Mouse (Mus musculus): ENCODE measurements around the gene Ugt2a2. TPM values are rescaled to one million over a fixed set of nuclear protein-coding genes. Genes with fewer than 3 reads are reported as not detected.
"Not testable (repeated sequence)": the region's sequence is repeated elsewhere in the genome, so short reads cannot be mapped to it uniquely, and the experiment has no call there.

Gene Ugt2a2
- polyA plus RNA-seq, 1 experiment from 2014 or later: not detected

GRCm38 (mm10) chr5:87457701-87458100, 24.4 kb downstream of the Ugt2a2 start:
- no peak overlapping the region for H3K4me2 ChIP-seq (replicated peaks; ENCODE audit: low read depth, low read length)
- H3K9me3 ChIP-seq (ENCODE audit: control insufficient read depth, low read length): no peaks in the 10 kb centered on the region
- no peaks in the 10 kb centered on the region for H3K36me3 ChIP-seq (ENCODE audit: control insufficient read depth, insufficient read depth, low read length)
- no peaks in the 10 kb centered on the region for H3K27me3 ChIP-seq (ENCODE audit: control insufficient read depth, insufficient read depth, low read length)
- H3K27ac ChIP-seq (ENCODE audit: low read depth, low read length): no peak overlapping the region
- DNase-seq (ENCODE audit: low spot score) (no peak), ATAC-seq (ENCODE audit: low FRiP score) (no peak)
- H3K4me1 ChIP-seq (replicated peaks; ENCODE audit: control insufficient read depth, insufficient read depth, low read length): no peaks in the 10 kb centered on the region
- no peak overlapping the region for H3K9ac ChIP-seq (ENCODE audit: low read depth, low read length)
- no peak overlapping the region for H3K4me3 ChIP-seq (ENCODE audit: low read depth, low read length)

DNA sequence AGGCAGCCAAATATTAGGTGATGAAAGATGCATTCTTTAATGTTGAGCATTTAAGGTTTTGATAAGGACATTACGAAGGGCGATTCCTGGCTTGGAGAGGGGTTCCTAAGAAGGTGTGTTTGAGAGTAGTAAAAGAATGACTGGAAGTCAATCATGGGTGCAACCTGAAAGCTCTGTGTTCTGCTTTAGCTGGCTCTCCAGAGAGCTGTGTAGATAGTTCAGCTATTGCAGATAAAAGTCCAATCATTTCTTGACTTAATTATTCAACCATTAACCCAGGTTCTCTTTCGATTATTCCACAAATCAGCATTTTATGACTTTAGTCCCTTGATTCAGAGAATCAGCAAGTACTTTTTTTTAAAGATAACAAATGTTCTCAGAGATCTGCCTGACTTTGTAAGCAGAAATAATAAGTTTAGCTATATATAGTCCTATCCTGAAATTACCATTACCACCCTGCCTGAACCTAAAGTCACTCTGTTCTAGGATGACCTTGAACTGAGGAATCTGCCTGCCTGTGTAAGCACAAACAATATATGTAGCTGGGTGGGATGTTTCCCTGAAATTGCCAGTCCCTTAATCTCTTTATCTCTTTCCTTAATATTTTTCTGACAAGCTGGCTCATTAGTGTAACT, 25.7 kb downstream of the Ugt2a2 start:
- no peak overlapping the region for H3K4me2 ChIP-seq (replicated peaks; ENCODE audit: low read depth, low read length)
- ATAC-seq (ENCODE audit: low FRiP score) (no peak), DNase-seq (ENCODE audit: low spot score) (no peak)
- no peak overlapping the region for H3K4me3 ChIP-seq (ENCODE audit: low read depth, low read length)
- no peak overlapping the region for H3K27ac ChIP-seq (ENCODE audit: low read depth, low read length)
- H3K27me3 ChIP-seq (ENCODE audit: control insufficient read depth, insufficient read depth, low read length): no peaks in the 10 kb centered on the region
- H3K9ac ChIP-seq (ENCODE audit: low read depth, low read length): no peak overlapping the region
- H3K4me1 ChIP-seq (replicated peaks; ENCODE audit: control insufficient read depth, insufficient read depth, low read length): no peaks in the 10 kb centered on the region
- WGBS: 92% methylated on average over 3 of the region's 3 CpGs
- H3K9me3 ChIP-seq (ENCODE audit: control insufficient read depth, low read length): no peaks in the 10 kb centered on the region
- H3K36me3 ChIP-seq (ENCODE audit: control insufficient read depth, insufficient read depth, low read length): no peaks in the 10 kb centered on the region

- no peak overlapping the region for H3K27ac ChIP-seq (ENCODE audit: low read depth, low read length)
- H3K27me3 ChIP-seq (ENCODE audit: control insufficient read depth, insufficient read depth, low read length): no peaks in the 10 kb centered on the region
- H3K36me3 ChIP-seq (ENCODE audit: control insufficient read depth, insufficient read depth, low read length): no peaks in the 10 kb centered on the region
- no peak overlapping the region for H3K4me3 ChIP-seq (ENCODE audit: low read depth, low read length)
- no peaks in the 10 kb centered on the region for H3K9me3 ChIP-seq (ENCODE audit: control insufficient read depth, low read length)
- DNase-seq (ENCODE audit: low spot score) (no peak), ATAC-seq (ENCODE audit: low FRiP score) (no peak)
- H3K4me1 ChIP-seq (replicated peaks; ENCODE audit: control insufficient read depth, insufficient read depth, low read length): no peaks in the 10 kb centered on the region
- no peak overlapping the region for H3K9ac ChIP-seq (ENCODE audit: low read depth, low read length)
- no peak overlapping the region for H3K4me2 ChIP-seq (replicated peaks; ENCODE audit: low read depth, low read length)
Measured at GRCm38 (mm10) chr5:87455519-87455918, 26.5 kb downstream of the Ugt2a2 start.

DNA sequence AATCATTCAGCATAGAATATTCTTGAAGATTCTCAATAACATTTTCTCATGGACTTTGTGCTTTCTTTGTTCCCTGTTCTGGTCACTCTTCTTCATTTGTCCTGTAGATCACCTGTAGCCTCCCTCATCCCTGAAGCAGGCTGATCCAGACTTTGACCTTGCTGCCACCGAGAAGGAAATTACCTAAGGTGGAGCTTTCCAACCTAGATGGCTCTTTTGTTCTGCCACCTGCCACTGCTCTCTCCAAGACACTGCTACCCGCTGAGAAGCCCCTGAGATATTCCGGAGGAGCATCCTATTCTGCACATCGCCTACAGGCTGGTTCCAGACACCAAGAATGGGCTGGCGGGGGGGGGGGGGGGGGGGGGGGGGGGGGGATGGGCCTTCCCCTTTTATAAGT, 29.5 kb downstream of the Ugt2a2 start:
- not testable (repeated sequence) for H3K27me3 ChIP-seq (ENCODE audit: control insufficient read depth, insufficient read depth, low read length); DNase-seq (ENCODE audit: low spot score); H3K9me3 ChIP-seq (ENCODE audit: control insufficient read depth, low read length); H3K27ac ChIP-seq (ENCODE audit: low read depth, low read length); H3K36me3 ChIP-seq (ENCODE audit: control insufficient read depth, insufficient read depth, low read length); H3K4me3 ChIP-seq (ENCODE audit: low read depth, low read length); H3K4me1 ChIP-seq (replicated peaks; ENCODE audit: control insufficient read depth, insufficient read depth, low read length); ATAC-seq (ENCODE audit: low FRiP score); H3K4me2 ChIP-seq (replicated peaks; ENCODE audit: low read depth, low read length); H3K9ac ChIP-seq (ENCODE audit: low read depth, low read length)
- WGBS: 86% methylated on average over 2 of the region's 5 CpGs

DNA sequence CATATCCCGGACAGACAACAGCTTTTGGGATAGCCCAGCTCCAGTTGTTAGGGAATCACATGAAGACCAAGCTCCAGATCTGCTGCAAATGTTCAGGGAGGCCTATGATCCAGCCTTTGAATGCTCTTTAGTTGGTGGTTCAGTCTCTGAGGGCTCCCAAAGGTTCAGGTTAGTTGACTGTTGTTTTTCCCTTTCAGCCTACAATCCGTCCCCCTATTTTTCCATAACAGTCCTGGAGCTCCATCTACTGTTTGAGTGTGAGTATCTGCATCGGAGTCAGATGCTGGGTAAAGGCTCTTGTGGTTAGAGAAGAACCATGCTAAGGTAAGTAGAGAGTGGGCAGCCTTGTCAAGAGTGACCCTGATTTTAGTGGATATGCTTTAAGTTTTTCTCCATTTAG, 45.8 kb downstream of the Ugt2a2 start:
- Histone ChIP-seq H3K9ac (ENCODE audit: low read depth, low read length) (no peak overlapping the region), H3K27me3 (ENCODE audit: control insufficient read depth, insufficient read depth, low read length) (no peaks in the 10 kb centered on the region), H3K9me3 (ENCODE audit: control insufficient read depth, low read length) (no peaks in the 10 kb centered on the region), H3K4me2 (replicated peaks; ENCODE audit: low read depth, low read length) (no peak overlapping the region), H3K4me3 (ENCODE audit: low read depth, low read length) (no peak overlapping the region), H3K36me3 (ENCODE audit: control insufficient read depth, insufficient read depth, low read length) (no peaks in the 10 kb centered on the region), H3K27ac (ENCODE audit: low read depth, low read length) (no peak overlapping the region), H3K4me1 (replicated peaks; ENCODE audit: control insufficient read depth, insufficient read depth, low read length) (no peaks in the 10 kb centered on the region)
- 45% methylated on average over 3 of the region's 3 CpGs for WGBS
- DNase-seq (ENCODE audit: low spot score) (peak; percentile 17), ATAC-seq (ENCODE audit: low FRiP score) (no peak)

GRCm38 (mm10) chr5:87425676-87426075, 56.4 kb downstream of the Ugt2a2 start:
- Histone ChIP-seq H3K4me3 (ENCODE audit: low read depth, low read length) (no peak overlapping the region), H3K27me3 (ENCODE audit: control insufficient read depth, insufficient read depth, low read length) (no peaks in the 10 kb centered on the region), H3K36me3 (ENCODE audit: control insufficient read depth, insufficient read depth, low read length) (no peaks in the 10 kb centered on the region), H3K9me3 (ENCODE audit: control insufficient read depth, low read length) (no peaks in the 10 kb centered on the region), H3K4me1 (replicated peaks; ENCODE audit: control insufficient read depth, insufficient read depth, low read length) (no peaks in the 10 kb centered on the region), H3K27ac (ENCODE audit: low read depth, low read length) (no peak overlapping the region), H3K4me2 (replicated peaks; ENCODE audit: low read depth, low read length) (no peak overlapping the region), H3K9ac (ENCODE audit: low read depth, low read length) (no peak overlapping the region)
- no peak for ATAC-seq (ENCODE audit: low FRiP score)
- DNase-seq (ENCODE audit: low spot score): no peak
- WGBS: 89% methylated on average over 3 of the region's 3 CpGs

DNA sequence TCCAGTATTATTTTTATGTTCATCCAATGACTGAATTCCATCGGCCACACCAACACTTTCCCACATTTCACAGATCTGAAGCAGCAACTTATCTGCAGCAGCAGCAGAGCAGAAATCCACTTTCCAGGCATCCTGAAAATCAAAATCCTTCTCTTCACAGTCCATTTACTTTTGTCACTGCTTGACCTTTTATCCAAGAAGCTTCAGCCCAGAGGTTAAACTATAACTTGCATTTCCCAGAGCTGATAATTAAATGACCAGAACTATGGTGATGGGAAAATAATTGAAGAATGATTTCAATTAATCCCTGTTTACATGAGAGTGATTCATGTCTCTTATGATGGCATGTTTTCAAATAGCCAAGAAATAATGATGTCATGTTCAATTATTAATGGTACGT, 58.0 kb downstream of the Ugt2a2 start, which contains the start of gene Ugt2b38:
TSS of gene Ugt2b38 (minus strand) at position 163 of the 400 bp plus-strand sequence.
- not testable (repeated sequence) for H3K4me2 ChIP-seq (replicated peaks; ENCODE audit: low read depth, low read length); ATAC-seq (ENCODE audit: low FRiP score); H3K4me1 ChIP-seq (replicated peaks; ENCODE audit: control insufficient read depth, insufficient read depth, low read length); DNase-seq (ENCODE audit: low spot score); H3K27ac ChIP-seq (ENCODE audit: low read depth, low read length); H3K9me3 ChIP-seq (ENCODE audit: control insufficient read depth, low read length); H3K36me3 ChIP-seq (ENCODE audit: control insufficient read depth, insufficient read depth, low read length); H3K4me3 ChIP-seq (ENCODE audit: low read depth, low read length); H3K27me3 ChIP-seq (ENCODE audit: control insufficient read depth, insufficient read depth, low read length); H3K9ac ChIP-seq (ENCODE audit: low read depth, low read length)
- 90% methylated on average over 1 of the region's 2 CpGs for WGBS

Other genes with a start within 250 kb of the Ugt2a2 start
- gene Ugt2b37, start 227.5 kb downstream of the Ugt2a2 start, polyA plus RNA-seq (2014; fragmentation: Nextera tagmentation; extraction: Ambion mirVana): not detected in 2 replicates
- not detected in 2 replicates for gene Ugt2a3, start 145.1 kb downstream of the Ugt2a2 start, polyA plus RNA-seq (2014; fragmentation: Nextera tagmentation; extraction: Ambion mirVana)
- not detected in 2 replicates for gene Ugt2b38, start 58.1 kb downstream of the Ugt2a2 start, polyA plus RNA-seq (2014; fragmentation: Nextera tagmentation; extraction: Ambion mirVana)
- not detected in 2 replicates for gene Gm43638, start 4.5 kb upstream of the Ugt2a2 start, polyA plus RNA-seq (2014; fragmentation: Nextera tagmentation; extraction: Ambion mirVana)
- not detected in 2 replicates for gene Ugt2a1, start 8.6 kb upstream of the Ugt2a2 start, polyA plus RNA-seq (2014; fragmentation: Nextera tagmentation; extraction: Ambion mirVana)
- 0.06 TPM in 1 of 2 replicates, not detected in the other for gene Sult1b1, start 55.9 kb upstream of the Ugt2a2 start, polyA plus RNA-seq (2014; fragmentation: Nextera tagmentation; extraction: Ambion mirVana)
- gene Sult1d1, start 86.8 kb upstream of the Ugt2a2 start, polyA plus RNA-seq (2014; fragmentation: Nextera tagmentation; extraction: Ambion mirVana): not detected in 2 replicates
- gene Sult1e1, start 109.3 kb upstream of the Ugt2a2 start, polyA plus RNA-seq (2014; fragmentation: Nextera tagmentation; extraction: Ambion mirVana): not detected in 2 replicates
- not detected in 2 replicates for gene Csn1s1, start 183.9 kb upstream of the Ugt2a2 start, polyA plus RNA-seq (2014; fragmentation: Nextera tagmentation; extraction: Ambion mirVana)
- not detected in 2 replicates for gene Csn2, start 217.4 kb upstream of the Ugt2a2 start, polyA plus RNA-seq (2014; fragmentation: Nextera tagmentation; extraction: Ambion mirVana)

Measured in hindbrain, embryonic 11.5 days (tissue).